Mouse (Mus musculus): ENCODE measurements around the gene Map4k3. TPM values are rescaled to one million over a fixed set of nuclear protein-coding genes. Genes with fewer than 3 reads are reported as not detected.

The Map4k3 gene
- total and polyA plus RNA-seq, 3 experiments = 3.2 to 4.1 TPM; not detected in 1

DNA sequence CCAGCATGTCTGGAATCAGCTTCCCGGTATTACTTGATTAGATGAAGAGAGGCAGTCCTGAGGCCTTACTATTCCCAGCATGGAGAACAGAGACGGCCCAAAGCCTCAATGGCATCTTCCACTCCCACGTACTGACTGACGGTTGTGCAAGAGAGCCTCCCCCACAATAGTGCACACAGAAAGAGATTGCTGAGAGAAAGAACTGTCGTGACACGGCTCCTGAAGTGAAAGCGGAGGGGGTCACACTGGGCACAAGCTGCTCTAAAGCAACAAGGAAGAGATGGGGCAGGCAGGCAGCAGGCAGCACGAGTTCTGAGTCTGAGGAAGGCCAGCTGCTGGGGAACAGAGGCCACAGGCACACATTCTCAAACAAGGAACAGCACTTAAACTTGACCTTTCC is 90.2 kb downstream of the Map4k3 start:
- H3K9me3 ChIP-seq (replicated peaks; ENCODE audit: insufficient read depth, low read length) = no peaks in the 10 kb centered on the region
- TF ChIP-seq ETS1 (IDR thresholded peaks at IDR 0.05; ENCODE audit: low read depth, low read length) (no peak), MYC (IDR thresholded peaks at IDR 0.05; ENCODE audit: low read depth, low read length) (no peak), MAZ (IDR thresholded peaks at IDR 0.05; ENCODE audit: low read depth, low read length) (no peak), USF2 (IDR thresholded peaks at IDR 0.05; ENCODE audit: borderline replicate concordance in 1 of 2, insufficient read depth in 1 of 2, low read depth in 1 of 2, low read length in 2 of 2) (no peak), E2F4 (IDR thresholded peaks at IDR 0.05; ENCODE audit: borderline replicate concordance, low read depth, low read length) (no peak), POLR2AphosphoS2 (IDR thresholded peaks at IDR 0.05; ENCODE audit: low read length) (no peak), MAX (IDR thresholded peaks at IDR 0.05; ENCODE audit: low read length) (no peak), GABPA (IDR thresholded peaks at IDR 0.05; ENCODE audit: low read depth, low read length) (no peak), ZC3H11A (IDR thresholded peaks at IDR 0.05; ENCODE audit: low read depth, low read length) (no peak), USF1 (IDR thresholded peaks at IDR 0.05; ENCODE audit: low read depth, low read length) (no peak), CHD2 (IDR thresholded peaks at IDR 0.05; ENCODE audit: low read length) (no peak), JUND (IDR thresholded peaks at IDR 0.05; ENCODE audit: low read depth, low read length) (no peak)
- H3K79me2 ChIP-seq (ENCODE audit: control insufficient read depth, insufficient read depth, low read length, poor library complexity) = no peaks in the 10 kb centered on the region
- no peak overlapping the region for H3K9ac ChIP-seq (ENCODE audit: control insufficient read depth, low read depth, low read length, poor library complexity, severe bottlenecking)
- H3K27me3 ChIP-seq (ENCODE audit: control insufficient read depth in 1 of 2, insufficient read depth in 2 of 2, low read length in 2 of 2) = no peaks in the 10 kb centered on the region
- H3K4me3 ChIP-seq (ENCODE audit: control insufficient read depth in 1 of 2, insufficient read depth in 1 of 2, low read depth in 2 of 2, low read length in 2 of 2) = no peak overlapping the region
- no peak overlapping the region for H3K27ac ChIP-seq (ENCODE audit: control insufficient read depth, low read depth, low read length)
- H3K36me3 ChIP-seq (ENCODE audit: control insufficient read depth in 1 of 2, insufficient read depth in 2 of 2, low read length in 2 of 2) = no peaks in the 10 kb centered on the region
- no peak for DNase-seq (ENCODE audit: low read depth, low spot score)
- no peaks in the 10 kb centered on the region for H3K4me1 ChIP-seq (ENCODE audit: control insufficient read depth in 1 of 2, insufficient read depth in 2 of 2, low read length in 2 of 2)

DNA sequence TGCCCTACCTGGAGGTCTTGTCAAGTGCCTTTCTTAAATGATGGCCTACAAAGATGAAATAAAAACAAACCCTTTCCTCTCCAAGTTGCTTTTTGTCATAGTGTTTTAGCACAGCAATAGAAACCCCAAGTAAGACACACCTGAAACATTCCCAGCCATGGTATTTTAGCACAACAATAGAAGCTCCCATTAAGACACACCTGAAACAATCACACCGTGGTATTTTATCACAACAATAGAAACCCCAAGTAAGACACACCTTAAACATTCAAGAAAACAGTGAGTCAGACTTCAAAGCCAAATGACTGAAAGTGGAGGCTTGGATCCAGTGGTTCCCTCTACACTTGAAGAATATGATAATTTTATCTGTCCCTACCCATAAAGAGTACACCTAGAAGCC is 92.5 kb downstream of the Map4k3 start:
- no peaks in the 10 kb centered on the region for H3K4me1 ChIP-seq (ENCODE audit: control insufficient read depth in 1 of 2, insufficient read depth in 2 of 2, low read length in 2 of 2)
- H3K4me3 ChIP-seq (ENCODE audit: control insufficient read depth in 1 of 2, insufficient read depth in 1 of 2, low read depth in 2 of 2, low read length in 2 of 2) = no peak overlapping the region
- H3K79me2 ChIP-seq (ENCODE audit: control insufficient read depth, insufficient read depth, low read length, poor library complexity) = no peaks in the 10 kb centered on the region
- TF ChIP-seq KAT2A (conservative IDR thresholded peaks at IDR 0.05; ENCODE audit: low read depth, low read length) = no peak
- no peak for TF ChIP-seq TBP (IDR thresholded peaks at IDR 0.05; ENCODE audit: low read depth, low read length)
- no peak for TF ChIP-seq MYB (IDR thresholded peaks at IDR 0.05; ENCODE audit: low read depth, low read length)
- no peak for TF ChIP-seq USF1 (IDR thresholded peaks at IDR 0.05; ENCODE audit: low read depth, low read length)
- TF ChIP-seq MEF2A (IDR thresholded peaks at IDR 0.05; ENCODE audit: extremely low read depth, insufficient replicate concordance, low read depth, low read length, poor library complexity, severe bottlenecking) = no peak
- no peak for TF ChIP-seq TAL1 (IDR thresholded peaks at IDR 0.05; ENCODE audit: low read length)
- no peak for TF ChIP-seq MAX (IDR thresholded peaks at IDR 0.05; ENCODE audit: low read length)
- no peak for TF ChIP-seq CTCF (IDR thresholded peaks at IDR 0.05 in 2 of 3, conservative IDR thresholded peaks at IDR 0.05 in 1 of 3; ENCODE audit: control insufficient read depth in 1 of 3, insufficient read depth in 1 of 3, low read depth in 2 of 3, low read length in 3 of 3, poor library complexity in 1 of 3, severe bottlenecking in 1 of 3)
- no peak for TF ChIP-seq GATA1 (IDR thresholded peaks at IDR 0.05; ENCODE audit: low read depth, low read length)
- no peak for TF ChIP-seq POLR2AphosphoS5 (IDR thresholded peaks at IDR 0.05; ENCODE audit: borderline replicate concordance, low read depth, low read length)
- no peak for TF ChIP-seq CHD1 (IDR thresholded peaks at IDR 0.05; ENCODE audit: low read depth, low read length)
- no peak for TF ChIP-seq ETS1 (IDR thresholded peaks at IDR 0.05; ENCODE audit: low read depth, low read length)
- no peak for TF ChIP-seq RAD21 (IDR thresholded peaks at IDR 0.05; ENCODE audit: low read depth, low read length)
- TF ChIP-seq POLR2A (IDR thresholded peaks at IDR 0.05; ENCODE audit: control insufficient read depth in 1 of 2, insufficient read depth in 1 of 2, low read depth in 1 of 2, low read length in 2 of 2, poor library complexity in 1 of 2) = no peak
- TF ChIP-seq ZNF384 (IDR thresholded peaks at IDR 0.05; ENCODE audit: low read depth, low read length) = no peak
- H3K9me3 ChIP-seq (replicated peaks; ENCODE audit: insufficient read depth, low read length) = no peaks in the 10 kb centered on the region
- DNase-seq (ENCODE audit: low read depth, low spot score) = no peak
- H3K9ac ChIP-seq (ENCODE audit: control insufficient read depth, low read depth, low read length, poor library complexity, severe bottlenecking) = no peak overlapping the region
- no peaks in the 10 kb centered on the region for H3K36me3 ChIP-seq (ENCODE audit: control insufficient read depth in 1 of 2, insufficient read depth in 2 of 2, low read length in 2 of 2)
- H3K27me3 ChIP-seq (ENCODE audit: control insufficient read depth in 1 of 2, insufficient read depth in 2 of 2, low read length in 2 of 2) = no peaks in the 10 kb centered on the region
- no peak overlapping the region for H3K27ac ChIP-seq (ENCODE audit: control insufficient read depth, low read depth, low read length)
